Mouse (Mus musculus): ENCODE results near the gene Mkln1. TPM values are rescaled to one million over a fixed set of nuclear protein-coding genes. Genes with fewer than 3 reads are reported as not detected.

The Mkln1 gene
- 234 and 254 TPM in 2 replicates for polyA plus RNA-seq (2014; fragmentation: Nextera tagmentation; extraction: Ambion mirVana)

DNA sequence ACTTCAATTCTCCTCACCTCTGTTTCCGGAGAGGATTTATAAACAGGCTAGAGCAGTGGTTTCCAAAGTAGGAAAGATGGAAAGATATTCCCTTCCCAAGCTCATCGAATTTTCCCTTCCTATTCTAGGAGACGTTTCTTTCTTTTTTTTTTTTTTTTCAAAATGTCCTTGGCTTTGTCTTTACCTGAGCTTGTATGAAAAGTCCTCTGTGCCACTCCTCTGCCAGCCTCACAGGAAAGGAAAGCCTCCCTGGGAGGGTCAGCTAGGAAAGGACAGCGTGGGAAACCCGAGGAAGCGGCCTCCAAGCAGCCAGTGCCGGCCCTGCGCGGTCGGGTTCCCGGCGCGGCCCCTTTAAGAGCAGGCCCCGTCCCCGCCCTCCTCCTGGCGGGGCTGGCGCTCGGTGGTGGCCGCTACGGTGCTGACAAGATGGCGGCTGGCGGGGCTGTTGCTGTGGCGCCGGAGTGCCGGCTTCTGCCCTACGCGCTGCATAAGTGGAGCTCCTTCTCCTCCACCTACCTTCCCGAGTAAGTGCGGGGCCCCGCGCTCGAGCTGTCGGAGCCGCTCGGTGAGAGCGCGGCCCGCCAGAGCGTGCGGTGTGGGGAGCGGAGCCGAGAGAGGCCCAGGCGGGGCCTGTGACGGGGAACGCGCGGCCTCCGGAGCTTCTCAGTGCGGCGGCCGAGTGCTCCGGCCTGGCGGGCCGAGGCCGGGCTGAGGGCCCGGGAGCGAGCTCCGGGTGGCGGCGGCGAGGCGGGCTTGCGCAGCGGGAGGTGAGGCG is at the start of gene Mkln1:
Gene Mkln1 (plus strand): TSS at position 305 of the 775 bp plus-strand sequence.
- peak within 1 kb of the TSS; percentile 99 for H3K4me3 ChIP-seq (ENCODE audit: low read depth, low read length)
- WGBS: 1% methylated on average over 51 of the region's 65 CpGs
- ATAC-seq (replicated peaks; ENCODE audit: insufficient number of reproducible peaks, low FRiP score, low TSS enrichment, low read depth): peak; percentile 98
- peak within 1 kb of the TSS; percentile 99 for H3K9ac ChIP-seq (replicated peaks; ENCODE audit: low read length)
- H3K9me3 ChIP-seq (replicated peaks; ENCODE audit: control insufficient read depth, low read length): no peaks in the 10 kb centered on the region
- H3K27ac ChIP-seq (replicated peaks; ENCODE audit: low read depth, low read length): peak within 1 kb of the TSS; percentile 95
- no peaks in the 10 kb centered on the region; the same call in 1 of the 2 replicates for H3K4me1 ChIP-seq (ENCODE audit: control insufficient read depth, insufficient read depth, low read length)
- peak within 1 kb of the TSS; percentile 85 for H3K4me2 ChIP-seq (ENCODE audit: low read depth, low read length)
- DNase-seq (ENCODE audit: low spot score): peak; percentile 92
- H3K27me3 ChIP-seq (ENCODE audit: control insufficient read depth, insufficient read depth, low read length): no peaks in the 10 kb centered on the region
- H3K36me3 ChIP-seq (replicated peaks; ENCODE audit: control insufficient read depth, insufficient read depth, low read depth, low read length): no peaks in the 10 kb centered on the region

DNA sequence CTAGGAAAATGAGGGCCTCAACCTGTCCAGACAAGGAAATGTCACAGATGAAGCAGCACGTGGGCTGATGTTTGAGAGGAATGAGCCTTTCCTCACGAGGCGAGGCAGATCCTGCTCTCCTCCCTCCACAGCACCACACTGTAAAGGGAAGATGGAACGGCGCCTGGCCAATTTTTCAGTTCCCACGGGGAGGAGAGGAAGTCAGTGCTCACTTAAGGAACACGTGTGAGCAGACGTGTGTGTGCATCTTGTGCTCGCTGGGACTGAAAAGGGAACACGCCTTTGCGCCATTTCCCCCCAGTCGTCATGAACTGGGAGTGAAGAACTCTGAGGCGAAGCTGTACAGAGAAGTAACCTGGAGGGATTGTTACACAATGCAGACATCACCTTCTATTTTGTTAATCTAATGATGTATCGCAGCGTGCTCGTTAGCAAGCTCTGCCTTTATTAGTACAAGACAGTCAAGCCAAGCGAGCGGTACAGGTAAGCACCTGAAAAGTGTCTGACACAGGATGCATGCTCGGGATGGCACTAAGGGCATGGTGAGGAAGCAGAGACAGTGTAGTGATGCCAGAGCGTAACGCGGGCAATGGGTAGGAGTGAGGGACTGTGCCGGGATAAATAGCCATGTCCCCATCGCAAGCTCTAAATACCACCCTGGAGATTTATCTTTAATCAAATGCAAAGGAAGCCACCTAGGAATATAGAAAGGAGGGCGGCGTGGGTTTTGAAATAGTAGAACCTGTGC is 41.9 kb upstream of the Mkln1 start:
- Histone ChIP-seq H3K27me3 (ENCODE audit: control insufficient read depth, insufficient read depth, low read length) (no peaks in the 10 kb centered on the region), H3K27ac (replicated peaks; ENCODE audit: low read depth, low read length) (no peak overlapping the region), H3K4me2 (ENCODE audit: low read depth, low read length) (no peak overlapping the region), H3K36me3 (replicated peaks; ENCODE audit: control insufficient read depth, insufficient read depth, low read depth, low read length) (no peaks in the 10 kb centered on the region), H3K9ac (replicated peaks; ENCODE audit: low read length) (no peak overlapping the region), H3K4me1 (ENCODE audit: control insufficient read depth, insufficient read depth, low read length) (no peaks in the 10 kb centered on the region), H3K9me3 (replicated peaks; ENCODE audit: control insufficient read depth, low read length) (no peaks in the 10 kb centered on the region), H3K4me3 (ENCODE audit: low read depth, low read length) (no peak overlapping the region)
- DNase-seq (ENCODE audit: low spot score): no peak
- no peak for ATAC-seq (replicated peaks; ENCODE audit: insufficient number of reproducible peaks, low FRiP score, low TSS enrichment, low read depth)
- WGBS: 88% methylated on average over 26 of the region's 26 CpGs

DNA sequence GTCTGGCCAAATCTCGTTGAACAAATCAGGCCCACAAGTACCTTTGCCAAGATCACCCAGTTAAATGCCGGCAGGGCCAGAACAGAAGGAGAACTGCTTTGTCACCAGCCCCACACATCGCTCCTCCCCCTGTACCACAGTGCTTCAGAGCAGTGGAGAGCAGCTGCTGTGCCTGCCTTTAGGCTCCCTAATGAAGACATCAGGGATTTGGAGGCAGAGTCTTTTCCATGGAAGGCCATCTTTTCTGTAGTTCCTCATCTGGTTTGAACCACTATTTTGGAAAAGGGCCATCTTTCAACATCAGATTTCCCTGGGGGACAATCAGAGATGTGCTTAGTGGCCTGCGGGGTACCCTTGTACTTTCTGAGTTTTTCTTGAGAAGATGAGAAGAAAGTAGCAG is 41.2 kb upstream of the Mkln1 start:
- H3K9ac ChIP-seq (replicated peaks; ENCODE audit: low read length): no peak overlapping the region
- ATAC-seq (replicated peaks; ENCODE audit: insufficient number of reproducible peaks, low FRiP score, low TSS enrichment, low read depth): no peak
- no peak overlapping the region for H3K4me3 ChIP-seq (ENCODE audit: low read depth, low read length)
- 57% methylated on average over 4 of the region's 4 CpGs for WGBS
- H3K9me3 ChIP-seq (replicated peaks; ENCODE audit: control insufficient read depth, low read length): no peaks in the 10 kb centered on the region
- no peak overlapping the region for H3K27ac ChIP-seq (replicated peaks; ENCODE audit: low read depth, low read length)
- DNase-seq (ENCODE audit: low spot score): no peak
- no peak overlapping the region for H3K4me2 ChIP-seq (ENCODE audit: low read depth, low read length)
- H3K36me3 ChIP-seq (replicated peaks; ENCODE audit: control insufficient read depth, insufficient read depth, low read depth, low read length): no peaks in the 10 kb centered on the region
- H3K27me3 ChIP-seq (ENCODE audit: control insufficient read depth, insufficient read depth, low read length): no peaks in the 10 kb centered on the region
- H3K4me1 ChIP-seq (ENCODE audit: control insufficient read depth, insufficient read depth, low read length): no peaks in the 10 kb centered on the region

DNA sequence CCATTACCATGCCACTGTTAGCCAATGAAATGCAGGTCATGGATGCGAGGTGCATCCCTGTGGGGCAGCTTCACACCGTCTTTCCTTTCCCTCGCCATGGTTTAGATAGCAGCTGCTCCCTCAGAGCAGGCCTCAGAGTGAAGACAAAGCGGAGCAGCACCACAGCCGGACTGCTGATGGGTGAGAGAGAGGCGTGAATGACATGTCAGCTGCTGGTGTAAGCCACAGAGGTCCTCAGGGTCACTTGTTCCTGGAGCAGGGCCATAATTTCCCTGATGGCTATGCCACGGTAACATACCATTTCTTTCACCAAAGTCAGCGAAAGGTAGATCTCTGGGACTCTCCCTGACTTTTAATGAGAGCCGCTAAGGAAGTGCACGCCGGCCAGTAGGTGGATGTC is 35.9 kb upstream of the Mkln1 start:
- ATAC-seq (replicated peaks; ENCODE audit: insufficient number of reproducible peaks, low FRiP score, low TSS enrichment, low read depth): no peak

DNA sequence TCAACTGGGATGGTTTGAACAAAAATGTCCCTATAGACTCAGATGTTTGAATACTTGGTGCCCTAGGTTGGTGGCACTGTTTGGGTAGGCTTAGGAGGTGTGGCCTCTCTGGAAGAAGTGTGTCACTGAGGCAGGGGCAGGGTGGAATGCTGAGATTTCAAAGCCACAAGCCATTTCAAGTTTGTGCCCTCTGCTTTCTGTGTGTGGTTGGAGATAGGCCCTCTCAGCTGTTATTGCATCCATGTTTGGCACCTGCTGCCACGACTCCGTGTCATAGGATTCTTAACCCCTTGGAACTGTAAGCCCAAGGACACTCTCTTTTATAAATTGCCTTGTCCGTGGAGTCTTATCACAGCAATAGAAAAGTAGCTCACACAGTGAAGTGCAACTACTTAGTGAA is 34.1 kb upstream of the Mkln1 start:
- Histone ChIP-seq H3K9ac (replicated peaks; ENCODE audit: low read length) (no peak overlapping the region), H3K4me3 (ENCODE audit: low read depth, low read length) (no peak overlapping the region), H3K9me3 (replicated peaks; ENCODE audit: control insufficient read depth, low read length) (no peaks in the 10 kb centered on the region), H3K36me3 (replicated peaks; ENCODE audit: control insufficient read depth, insufficient read depth, low read depth, low read length) (no peaks in the 10 kb centered on the region), H3K27ac (replicated peaks; ENCODE audit: low read depth, low read length) (no peak overlapping the region), H3K4me1 (ENCODE audit: control insufficient read depth, insufficient read depth, low read length) (no peaks in the 10 kb centered on the region), H3K4me2 (ENCODE audit: low read depth, low read length) (no peak overlapping the region), H3K27me3 (ENCODE audit: control insufficient read depth, insufficient read depth, low read length) (no peaks in the 10 kb centered on the region)
- 90% methylated on average over 3 of the region's 3 CpGs for WGBS
- no peak for DNase-seq (ENCODE audit: low spot score)
- no peak for ATAC-seq (replicated peaks; ENCODE audit: insufficient number of reproducible peaks, low FRiP score, low TSS enrichment, low read depth)

More for the DNA sequence above, 35.9 kb upstream of the Mkln1 start:
- no peak overlapping the region for H3K4me3 ChIP-seq (ENCODE audit: low read depth, low read length)
- no peaks in the 10 kb centered on the region for H3K4me1 ChIP-seq (ENCODE audit: control insufficient read depth, insufficient read depth, low read length)
- no peaks in the 10 kb centered on the region for H3K9me3 ChIP-seq (replicated peaks; ENCODE audit: control insufficient read depth, low read length)
- no peaks in the 10 kb centered on the region for H3K27me3 ChIP-seq (ENCODE audit: control insufficient read depth, insufficient read depth, low read length)
- WGBS: 56% methylated on average over 11 of the region's 11 CpGs
- H3K4me2 ChIP-seq (ENCODE audit: low read depth, low read length): no peak overlapping the region
- H3K36me3 ChIP-seq (replicated peaks; ENCODE audit: control insufficient read depth, insufficient read depth, low read depth, low read length): no peaks in the 10 kb centered on the region
- no peak overlapping the region for H3K9ac ChIP-seq (replicated peaks; ENCODE audit: low read length)
- no peak overlapping the region for H3K27ac ChIP-seq (replicated peaks; ENCODE audit: low read depth, low read length)
- DNase-seq (ENCODE audit: low spot score): no peak

DNA sequence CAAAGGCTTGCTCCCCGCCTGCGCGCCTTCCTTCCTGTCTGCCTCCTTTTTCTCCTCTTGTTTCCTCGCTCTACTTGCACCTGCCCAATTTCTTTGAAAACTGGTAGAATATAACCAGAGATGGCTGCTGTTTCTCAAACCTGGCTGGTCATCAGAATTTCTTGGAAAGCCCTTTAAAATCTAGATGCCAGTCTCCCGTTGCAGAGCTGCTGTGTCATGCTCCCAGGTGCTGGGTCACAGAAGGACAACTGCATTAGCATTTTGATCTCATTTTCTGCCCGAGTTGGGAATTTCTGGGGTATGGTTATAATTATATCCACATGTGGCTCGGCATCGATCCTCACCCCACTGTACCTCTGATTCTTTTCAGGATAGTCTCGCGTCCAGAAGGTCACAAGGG is 30.6 kb upstream of the Mkln1 start:
- WGBS: 42% methylated on average over 10 of the region's 10 CpGs
- H3K9ac ChIP-seq (replicated peaks; ENCODE audit: low read length): no peak overlapping the region
- ATAC-seq (replicated peaks; ENCODE audit: insufficient number of reproducible peaks, low FRiP score, low TSS enrichment, low read depth): no peak
- no peak overlapping the region for H3K4me2 ChIP-seq (ENCODE audit: low read depth, low read length)
- H3K9me3 ChIP-seq (replicated peaks; ENCODE audit: control insufficient read depth, low read length): no peaks in the 10 kb centered on the region
- no peaks in the 10 kb centered on the region; the same call in 1 of the 2 replicates for H3K4me1 ChIP-seq (ENCODE audit: control insufficient read depth, insufficient read depth, low read length)
- no peak overlapping the region for H3K27ac ChIP-seq (replicated peaks; ENCODE audit: low read depth, low read length)
- no peak overlapping the region for H3K4me3 ChIP-seq (ENCODE audit: low read depth, low read length)
- H3K36me3 ChIP-seq (replicated peaks; ENCODE audit: control insufficient read depth, insufficient read depth, low read depth, low read length): no peaks in the 10 kb centered on the region
- no peaks in the 10 kb centered on the region for H3K27me3 ChIP-seq (ENCODE audit: control insufficient read depth, insufficient read depth, low read length)
- DNase-seq (ENCODE audit: low spot score): peak; percentile 42

DNA sequence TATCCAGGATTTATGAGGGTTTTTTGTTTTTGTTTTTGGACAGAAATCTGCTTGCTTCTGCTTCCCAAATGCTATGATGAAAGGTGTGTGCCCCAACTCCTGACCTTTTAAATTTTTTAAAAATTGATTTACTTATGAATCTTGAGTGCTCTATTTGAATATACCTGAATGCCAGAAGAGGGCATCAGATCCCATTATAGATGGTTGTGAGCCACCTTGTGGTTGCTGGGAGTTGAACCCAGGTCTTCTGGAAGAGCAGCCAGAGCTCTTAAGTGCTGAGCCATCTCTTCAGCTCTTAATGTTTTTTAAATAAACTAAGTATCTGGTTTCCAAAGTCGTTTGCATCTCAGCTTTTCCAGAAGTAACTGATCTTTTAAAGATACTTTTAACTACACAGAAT is 30.0 kb upstream of the Mkln1 start:
- Histone ChIP-seq H3K27ac (replicated peaks; ENCODE audit: low read depth, low read length) (no peak overlapping the region), H3K36me3 (replicated peaks; ENCODE audit: control insufficient read depth, insufficient read depth, low read depth, low read length) (no peaks in the 10 kb centered on the region), H3K27me3 (ENCODE audit: control insufficient read depth, insufficient read depth, low read length) (no peaks in the 10 kb centered on the region), H3K9ac (replicated peaks; ENCODE audit: low read length) (no peak overlapping the region), H3K4me2 (ENCODE audit: low read depth, low read length) (no peak overlapping the region), H3K4me1 (ENCODE audit: control insufficient read depth, insufficient read depth, low read length) (no peaks in the 10 kb centered on the region; the same call in 1 of the 2 replicates), H3K4me3 (ENCODE audit: low read depth, low read length) (no peak overlapping the region), H3K9me3 (replicated peaks; ENCODE audit: control insufficient read depth, low read length) (no peaks in the 10 kb centered on the region)
- DNase-seq (ENCODE audit: low spot score): no peak
- ATAC-seq (replicated peaks; ENCODE audit: insufficient number of reproducible peaks, low FRiP score, low TSS enrichment, low read depth): no peak
- WGBS: 33% methylated on average over 1 of the region's 1 CpGs

DNA sequence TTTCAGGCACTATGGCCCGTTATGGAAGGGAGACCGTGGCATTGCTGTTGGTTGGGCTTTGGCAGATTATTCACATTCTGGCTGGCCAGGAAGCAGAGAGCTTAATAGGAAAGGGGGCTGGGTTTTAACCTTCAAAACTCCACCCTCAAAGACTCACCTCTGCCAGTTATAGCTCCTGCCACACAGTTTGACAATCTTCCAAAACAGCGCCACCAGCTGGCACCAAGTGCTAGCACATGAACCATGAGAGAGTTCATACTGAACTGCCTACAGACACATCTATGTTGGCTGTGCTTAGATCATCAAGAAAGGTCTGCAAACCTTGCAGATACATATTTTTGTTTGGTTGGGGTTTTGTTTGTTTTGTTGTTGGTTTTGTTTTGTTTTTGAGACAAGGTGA is 28.7 kb upstream of the Mkln1 start:
- no peaks in the 10 kb centered on the region for H3K27me3 ChIP-seq (ENCODE audit: control insufficient read depth, insufficient read depth, low read length)
- WGBS: 75% methylated on average over 3 of the region's 3 CpGs
- no peaks in the 10 kb centered on the region for H3K36me3 ChIP-seq (replicated peaks; ENCODE audit: control insufficient read depth, insufficient read depth, low read depth, low read length)
- H3K4me3 ChIP-seq (ENCODE audit: low read depth, low read length): no peak overlapping the region
- DNase-seq (ENCODE audit: low spot score) (peak; percentile 9), ATAC-seq (replicated peaks; ENCODE audit: insufficient number of reproducible peaks, low FRiP score, low TSS enrichment, low read depth) (no peak)
- no peak overlapping the region for H3K27ac ChIP-seq (replicated peaks; ENCODE audit: low read depth, low read length)
- H3K4me2 ChIP-seq (ENCODE audit: low read depth, low read length): no peak overlapping the region
- H3K4me1 ChIP-seq (ENCODE audit: control insufficient read depth, insufficient read depth, low read length): no peaks in the 10 kb centered on the region; the same call in 1 of the 2 replicates
- H3K9me3 ChIP-seq (replicated peaks; ENCODE audit: control insufficient read depth, low read length): no peaks in the 10 kb centered on the region
- no peak overlapping the region for H3K9ac ChIP-seq (replicated peaks; ENCODE audit: low read length)

Data from embryonic facial prominence, embryonic 11.5 days (tissue).